Mouse (Mus musculus) G1E (cell line): Measurements from ENCODE around the gene Il17rd. TPM values are rescaled to one million over a fixed set of nuclear protein-coding genes. Genes with fewer than 3 reads are reported as not detected.

ENCODE experiments used
- ATAC-seq: 2 replicates; pipeline ENCODE4 v1.8.0; 2016; ENCODE audit warnings: mild to moderate bottlenecking; ENCODE audit not compliant: insufficient number of reproducible peaks, poor library complexity, low FRiP score, severe bottlenecking; ENCODE audit errors: extremely low read depth
- DNase-seq: peaks from one replicate; pipeline ENCODE4 v3.0.0; 2012; ENCODE audit warnings: low spot score
- H3K27me3 ChIP-seq: 2 replicates; pipeline ENCODE4 v1.6.1; 2012; ENCODE audit warnings: mild to moderate bottlenecking, low read length, inconsistent platforms; ENCODE audit not compliant: insufficient read depth
- H3K36me3 ChIP-seq: replicated peaks from 2 replicates; pipeline ENCODE3; 2012; ENCODE audit warnings: mild to moderate bottlenecking, inconsistent platforms
- H3K4me1 ChIP-seq: 2 replicates; pipeline ENCODE4 v1.6.1; 2012; ENCODE audit warnings: low read depth, low read length, inconsistent platforms, mixed read lengths; ENCODE audit not compliant: insufficient read depth
- H3K4me3 ChIP-seq: 2 replicates; pipeline ENCODE4 v1.5.1; 2012; ENCODE audit warnings: low read depth, mild to moderate bottlenecking, inconsistent platforms, low read length, moderate library complexity, mixed read lengths
- H3K9me3 ChIP-seq: replicated peaks from 2 replicates; pipeline ENCODE4 v1.6.1; 2012; ENCODE audit warnings: inconsistent platforms
- CTCF ChIP-seq: IDR thresholded peaks from 2 replicates; pipeline ENCODE4 v1.5.1; 2012; ENCODE audit warnings: low read depth, low read length, inconsistent platforms, mixed read lengths
- GATA1 ChIP-seq: IDR thresholded peaks from 2 replicates; pipeline ENCODE4 v1.6.1; 2012; ENCODE audit warnings: borderline replicate concordance, low read length, inconsistent platforms, mixed read lengths
- GATA2 ChIP-seq: IDR thresholded peaks from 2 replicates; pipeline ENCODE4 v1.6.1; 2012; ENCODE audit warnings: low read depth, low read length, inconsistent platforms, borderline replicate concordance
- POLR2AphosphoS5 ChIP-seq: IDR thresholded peaks from 2 replicates; pipeline ENCODE4 v1.6.1; 2012; ENCODE audit warnings: low read depth, low read length, inconsistent platforms; ENCODE audit not compliant: insufficient replicate concordance
- TAL1 ChIP-seq: conservative IDR thresholded peaks from 2 replicates; pipeline ENCODE4 v1.6.1; 2012; ENCODE audit warnings: low read depth, low read length, inconsistent platforms, mixed read lengths
- polyA plus RNA-seq: library from polyadenylated mRNA; stranded (reverse); fragments of >175 nt; gene quantifications from 2 replicates; pipeline ENCODE4 v1.2.3, GENCODE M21; 2012
- total RNA-seq, 2 experiments: library from RNA; stranded (forward) in 1 of 2; stranded (reverse) in 1 of 2; fragments of 200-1000 nt in 1 of 2; fragments of >200 nt in 1 of 2; fragmentation: Nextera tagmentation in 1 of 2; gene quantifications; 2 replicates each; pipeline ENCODE4 v1.2.3; 2014 to 2017

Il17rd gene
- total RNA-seq (2014; fragmentation: Nextera tagmentation): not detected in 2 replicates
- total RNA-seq (2017): 0.06 and 0.11 TPM in 2 replicates
- not detected in 2 replicates for polyA plus RNA-seq

DNA sequence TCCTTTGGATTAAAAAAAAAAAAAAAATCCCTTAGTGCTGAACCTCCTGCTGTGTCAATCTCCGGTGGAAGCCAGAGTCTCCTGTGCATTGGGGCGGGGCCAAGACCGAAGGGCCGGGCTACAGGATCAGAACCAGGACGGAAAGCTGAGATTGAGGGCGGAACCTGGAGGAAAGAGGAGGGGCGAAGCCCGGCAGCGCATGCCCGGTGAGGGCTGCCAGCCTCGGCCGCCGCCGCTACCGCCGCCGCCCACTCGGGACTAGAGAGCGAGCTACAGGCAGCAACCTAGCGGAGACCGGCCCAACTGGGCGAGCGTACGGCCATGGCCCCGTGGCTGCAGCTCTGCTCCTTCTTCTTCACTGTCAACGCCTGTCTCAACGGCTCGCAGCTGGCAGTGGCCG is at the start of gene Il17rd:
Gene Il17rd (plus strand): TSS at position 159 of the 400 bp plus-strand sequence.
- H3K4me1 ChIP-seq: no peaks in the 10 kb centered on the region
- no peak within 1 kb of the TSS for H3K4me3 ChIP-seq
- no peak for TF ChIP-seq GATA2
- no peak for TF ChIP-seq TAL1
- no peak for TF ChIP-seq GATA1
- no peak for TF ChIP-seq CTCF
- TF ChIP-seq POLR2AphosphoS5: no peak
- ATAC-seq (no peak), DNase-seq (no peak)
- no peaks in the 10 kb centered on the region for H3K36me3 ChIP-seq
- peaks cover 14% of the 10 kb centered on the region; the same call in 1 of the 2 replicates for H3K27me3 ChIP-seq
- H3K9me3 ChIP-seq: no peaks in the 10 kb centered on the region

DNA sequence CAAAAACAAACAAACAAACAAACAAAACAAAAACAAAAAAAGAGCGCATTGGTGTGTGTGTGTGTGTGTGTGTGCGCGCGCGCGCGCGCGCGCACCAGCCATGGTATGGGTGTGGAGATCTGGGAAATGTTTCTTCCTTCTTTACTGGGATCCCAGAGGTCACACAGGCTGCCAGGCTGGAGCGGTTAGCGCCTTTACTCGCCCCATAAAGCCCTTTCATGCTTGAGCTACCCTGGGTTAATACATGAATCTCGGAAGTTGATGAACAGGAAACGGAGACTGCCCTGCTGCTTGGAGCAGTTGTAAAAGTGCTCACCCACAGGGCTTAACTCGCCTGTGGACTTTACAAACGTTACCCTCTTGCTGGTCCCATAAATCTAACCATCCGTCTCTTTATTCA is 47.1 kb upstream of the Il17rd start:
- ATAC-seq (no peak), DNase-seq (no peak)
- H3K4me3 ChIP-seq: no peak overlapping the region
- H3K4me1 ChIP-seq: 0 out of 2 replicates have a peak, but pooled peaks cover 3% of the 10 kb centered on the region
- no peak for TF ChIP-seq POLR2AphosphoS5
- peaks cover 4% of the 10 kb centered on the region for H3K27me3 ChIP-seq
- H3K36me3 ChIP-seq: no peaks in the 10 kb centered on the region
- H3K9me3 ChIP-seq: no peaks in the 10 kb centered on the region

DNA sequence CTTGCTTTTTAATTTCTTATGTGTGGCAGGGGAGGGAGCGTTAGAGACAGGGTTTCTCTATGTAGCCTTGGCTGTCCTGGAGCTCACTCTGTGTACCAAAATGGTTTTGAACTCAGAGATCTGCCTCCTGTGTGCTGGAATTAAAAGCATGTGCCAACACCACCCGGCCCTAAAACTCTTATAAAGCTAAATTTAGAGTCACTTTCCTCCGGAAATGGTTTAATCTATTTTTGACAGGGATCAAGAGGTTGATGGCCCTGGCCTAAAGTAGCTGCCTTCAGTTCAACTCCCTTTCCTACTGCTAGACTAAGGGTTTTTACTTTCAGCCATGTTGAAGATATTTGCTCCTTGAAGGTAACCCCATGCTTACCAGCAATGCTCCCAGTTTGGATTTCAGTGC is 45.3 kb upstream of the Il17rd start:
- no peak for ATAC-seq
- Histone ChIP-seq H3K4me1 (0 out of 2 replicates have a peak, but pooled peaks cover 3% of the 10 kb centered on the region), H3K27me3 (peaks cover 4% of the 10 kb centered on the region; the same call in 1 of the 2 replicates), H3K36me3 (no peaks in the 10 kb centered on the region), H3K9me3 (no peaks in the 10 kb centered on the region), H3K4me3 (no peak overlapping the region)
- no peak for DNase-seq
- TF ChIP-seq POLR2AphosphoS5: no peak
- TF ChIP-seq CTCF: no peak
- TF ChIP-seq GATA2: no peak
- TF ChIP-seq GATA1: no peak
- TF ChIP-seq TAL1: no peak

DNA sequence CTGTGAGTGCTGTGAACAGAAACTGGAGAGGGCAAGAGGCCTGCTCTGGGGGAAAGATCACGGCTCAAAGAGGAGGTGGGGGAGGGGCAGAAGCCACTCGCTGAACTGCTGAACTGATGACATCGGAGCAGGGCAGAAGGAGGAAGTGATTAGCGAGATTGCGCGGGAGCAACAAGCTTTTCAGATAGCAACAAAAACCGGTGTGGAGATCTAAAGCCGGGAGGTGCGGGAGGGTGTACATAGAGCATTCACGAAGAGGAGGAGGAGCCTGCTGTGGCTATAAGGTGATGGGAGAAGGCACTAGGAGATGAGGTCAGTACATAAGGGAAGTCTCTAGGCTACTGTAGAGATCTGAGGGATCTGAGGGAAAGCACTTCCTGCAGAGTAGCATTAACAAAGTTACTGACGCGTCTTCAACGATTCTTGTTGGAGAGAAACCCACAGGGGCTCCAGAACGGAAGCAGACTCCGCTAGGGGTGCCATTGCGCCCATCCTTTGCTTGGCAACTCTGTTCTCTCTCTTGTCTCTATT is 44.5 kb upstream of the Il17rd start, which contains the start of gene Hesx1:
Gene Hesx1 (plus strand): TSS at position 206 of the 531 bp plus-strand sequence.
- Histone ChIP-seq H3K9me3 (no peaks in the 10 kb centered on the region), H3K4me1 (0 out of 2 replicates have a peak, but pooled peaks cover 3% of the 10 kb centered on the region), H3K4me3 (no peak within 1 kb of the TSS), H3K27me3 (peaks cover 4% of the 10 kb centered on the region; the same call in 1 of the 2 replicates), H3K36me3 (no peaks in the 10 kb centered on the region)
- TF ChIP-seq POLR2AphosphoS5 (no peak), TAL1 (no peak), GATA2 (no peak), CTCF (no peak), GATA1 (no peak)
- ATAC-seq (no peak), DNase-seq (no peak)

DNA sequence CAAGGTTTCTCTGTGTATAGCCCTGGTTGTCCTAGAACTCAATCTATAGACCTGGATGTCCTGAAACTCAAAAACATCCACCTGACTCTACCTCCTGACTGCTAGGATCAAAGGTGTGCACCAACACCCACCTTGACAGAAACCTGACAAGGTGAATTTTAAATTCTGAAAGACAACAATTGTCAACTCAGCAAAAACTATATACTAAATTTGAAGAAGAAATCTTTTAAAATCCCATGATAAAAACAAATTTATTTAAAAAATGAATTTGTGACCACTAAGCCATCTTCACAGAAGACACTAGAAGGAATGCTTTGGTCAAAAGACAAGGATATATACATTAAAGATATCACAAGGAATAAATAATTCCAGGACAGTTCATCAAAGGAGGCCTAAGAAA is 42.5 kb upstream of the Il17rd start:
- H3K36me3 ChIP-seq: no peaks in the 10 kb centered on the region
- 0 out of 2 replicates have a peak, but pooled peaks cover 3% of the 10 kb centered on the region for H3K4me1 ChIP-seq
- no peak overlapping the region for H3K4me3 ChIP-seq
- no peaks in the 10 kb centered on the region for H3K9me3 ChIP-seq
- TF ChIP-seq CTCF: no peak
- no peak for TF ChIP-seq GATA1
- DNase-seq (no peak), ATAC-seq (no peak)
- peaks cover 7% of the 10 kb centered on the region for H3K27me3 ChIP-seq

GRCm38 (mm10) chr14:27000386-27000785 is 38.4 kb upstream of the Il17rd start:
- ATAC-seq: no peak
- H3K4me3 ChIP-seq: no peak overlapping the region

GRCm38 (mm10) chr14:27004906-27005305 is 33.8 kb upstream of the Il17rd start:
- Histone ChIP-seq H3K4me1 (no peaks in the 10 kb centered on the region), H3K9me3 (no peaks in the 10 kb centered on the region), H3K4me3 (no peak overlapping the region), H3K36me3 (no peaks in the 10 kb centered on the region), H3K27me3 (peaks cover 2% of the 10 kb centered on the region; the same call in 1 of the 2 replicates)
- ATAC-seq (no peak), DNase-seq (no peak)
- no peak for TF ChIP-seq GATA2
- no peak for TF ChIP-seq POLR2AphosphoS5
- no peak for TF ChIP-seq TAL1
- no peak for TF ChIP-seq GATA1
- no peak for TF ChIP-seq CTCF

More at GRCm38 (mm10) chr14:27000386-27000785, 38.4 kb upstream of the Il17rd start:
- Histone ChIP-seq H3K4me1 (no peaks in the 10 kb centered on the region), H3K36me3 (no peaks in the 10 kb centered on the region), H3K27me3 (peaks cover 2% of the 10 kb centered on the region), H3K9me3 (no peaks in the 10 kb centered on the region)
- TF ChIP-seq GATA1 (no peak), POLR2AphosphoS5 (no peak), CTCF (no peak), TAL1 (no peak)
- DNase-seq: no peak
